Mouse (Mus musculus) heart, adult 11 months (tissue): ENCODE results near the gene Krt2.

Source experiments
- DNase-seq: peaks from one replicate; pipeline ENCODE4 v3.0.0; 2022

Gene Krt2

GRCm38 (mm10) chr15:101772080-101772710 is 45.8 kb downstream of the Krt2 start:
- no peak for DNase-seq

- DNase-seq = no peak
These were observed 47.7 kb downstream of the Krt2 start for GRCm38 (mm10) chr15:101770226-101770625.
